Mouse (Mus musculus): ENCODE data around the gene Ncstn.

Gene Ncstn

DNA sequence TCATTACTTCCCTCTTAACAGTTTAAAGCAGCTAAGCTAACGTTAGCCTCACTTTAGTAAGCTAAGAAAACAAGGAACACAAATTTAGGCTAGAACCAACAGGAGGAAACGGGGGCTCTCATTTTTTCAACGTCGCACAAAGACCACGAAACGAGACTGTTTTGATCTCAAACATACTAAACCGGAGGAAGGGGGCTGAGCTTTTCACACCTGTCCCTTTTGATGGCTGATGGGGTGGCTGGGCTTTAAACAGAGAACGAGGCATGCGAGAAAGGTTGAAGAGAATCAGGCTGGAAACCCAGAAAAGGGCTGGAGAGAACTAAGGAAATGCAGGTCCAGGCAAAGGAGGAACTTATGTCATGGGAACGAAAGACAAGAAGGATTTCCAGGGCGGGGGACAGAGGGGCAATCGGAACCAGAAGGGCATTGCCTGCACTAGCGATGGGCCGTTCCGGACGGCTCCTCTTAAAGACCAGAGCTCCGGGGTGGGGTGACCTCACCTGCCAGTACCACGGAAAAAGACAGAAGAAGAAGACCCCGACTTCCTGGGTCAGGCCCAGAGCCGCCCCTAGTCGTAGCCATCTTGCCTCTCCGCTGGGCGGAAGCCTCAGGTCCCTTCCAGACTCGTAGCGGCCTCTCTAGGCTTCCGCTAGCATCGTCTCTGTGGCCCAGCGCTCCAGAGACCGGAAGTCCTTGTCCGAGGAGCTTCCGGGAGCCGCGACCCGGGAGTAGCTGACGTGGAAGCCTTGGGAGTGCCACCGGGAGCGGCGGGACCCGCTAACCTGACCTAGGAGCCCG, at the start of gene Ncstn, which contains the start of gene Copa:
TSS of gene Ncstn (minus strand) at position 695 of the 798 bp plus-strand sequence.
TSS of gene Copa (plus strand) at position 429 of the 798 bp plus-strand sequence.
- peak; percentile 94 for DNase-seq

DNA sequence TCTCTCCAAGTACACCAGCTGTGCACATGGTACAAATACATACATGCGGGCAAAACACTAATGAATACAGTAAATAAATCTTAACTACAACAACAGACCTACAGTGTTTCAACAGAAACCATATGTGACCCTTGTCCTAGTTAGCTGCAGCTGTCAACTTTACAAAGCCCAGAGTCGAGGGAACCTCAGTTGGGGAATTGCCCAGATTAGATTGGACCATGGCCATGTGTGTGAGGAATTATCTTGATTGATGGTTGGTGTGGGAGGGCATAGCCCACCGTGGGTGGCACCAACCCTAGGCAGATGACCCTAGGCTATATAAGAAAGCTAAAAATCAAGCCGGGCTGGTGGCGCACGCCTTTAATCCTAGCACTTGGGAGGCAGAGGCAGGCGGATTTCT, 49.7 kb upstream of the Ncstn start:
- no peak for DNase-seq

DNA sequence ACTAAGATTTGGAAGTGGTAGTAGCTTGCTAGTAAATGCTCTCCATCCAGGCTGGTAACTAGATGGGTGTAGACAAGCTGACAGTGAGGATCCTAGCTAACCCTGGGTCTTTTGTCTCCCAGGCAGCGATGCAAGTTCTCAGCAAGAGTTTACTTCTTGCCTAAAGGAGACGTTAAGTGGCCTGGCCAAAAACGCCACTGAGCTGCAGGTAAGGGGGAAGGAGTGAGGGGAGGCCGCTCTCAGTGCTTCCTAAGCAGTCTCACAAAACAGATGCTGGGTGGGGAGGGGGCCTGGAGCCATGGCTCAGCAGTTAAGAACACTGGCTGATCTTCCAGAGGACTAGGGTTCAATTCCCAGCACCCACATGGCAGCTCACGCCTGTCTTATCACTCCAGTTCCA, 47.2 kb upstream of the Ncstn start:
- no peak for DNase-seq

DNA sequence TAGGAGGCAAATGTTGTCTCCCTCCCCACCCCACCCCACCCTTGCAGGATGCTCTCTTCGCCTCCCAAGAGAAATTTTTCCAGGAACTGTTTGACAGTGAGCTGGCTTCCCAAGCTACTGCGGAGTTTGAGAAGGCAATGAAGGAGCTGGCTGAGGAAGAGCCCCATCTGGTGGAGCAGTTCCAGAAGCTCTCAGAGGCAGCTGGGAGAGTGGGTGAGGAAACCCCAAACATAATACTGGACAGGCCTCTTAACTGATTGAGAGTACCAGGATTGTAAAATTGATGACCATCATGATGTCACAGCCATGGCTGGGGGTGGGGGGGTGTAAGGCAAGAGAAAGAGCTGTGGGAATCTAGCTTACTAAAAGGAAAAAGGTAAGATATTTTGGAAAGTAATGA, 46.5 kb upstream of the Ncstn start:
- DNase-seq: no peak

DNA sequence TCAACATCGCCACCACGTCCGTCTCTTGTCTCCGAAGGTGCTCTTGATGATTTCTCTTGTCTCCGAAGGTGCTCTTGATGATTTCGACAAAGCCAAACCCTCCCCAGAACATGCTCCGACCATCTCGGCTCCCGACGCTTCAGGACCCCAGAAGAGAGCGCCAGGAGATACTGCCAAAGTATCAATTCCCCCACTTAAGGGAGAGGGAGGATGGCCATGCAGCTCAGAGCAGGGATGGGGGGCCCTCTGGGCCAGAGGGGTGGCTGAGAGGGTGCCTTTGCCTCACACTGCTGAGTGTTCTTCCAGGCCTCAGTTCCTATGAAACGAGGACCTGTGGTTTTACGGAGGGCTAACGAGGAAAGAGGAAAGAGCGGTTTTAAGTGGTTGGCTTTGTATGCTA, 46.0 kb upstream of the Ncstn start:
- DNase-seq: no peak

DNA sequence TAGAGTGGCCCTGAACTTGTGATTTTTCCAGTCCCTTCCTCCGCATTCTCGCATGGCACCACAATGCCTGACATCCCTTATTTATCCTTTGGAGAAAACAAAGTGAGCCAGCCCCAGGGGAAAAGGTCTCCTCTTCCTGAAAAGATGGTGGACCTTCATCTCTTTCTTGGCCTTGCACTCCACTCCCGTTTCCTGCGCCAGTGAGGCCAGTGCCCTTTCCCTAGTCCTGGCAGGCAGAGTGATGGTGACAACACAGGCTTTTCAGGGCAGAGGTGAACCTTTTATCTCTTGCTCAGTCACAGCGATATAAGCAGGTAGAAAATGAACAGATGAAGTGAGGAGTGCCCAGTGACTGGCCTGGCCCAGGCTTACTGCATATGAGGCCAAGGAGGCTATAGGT, 44.9 kb upstream of the Ncstn start:
- DNase-seq: peak; percentile 31

DNA sequence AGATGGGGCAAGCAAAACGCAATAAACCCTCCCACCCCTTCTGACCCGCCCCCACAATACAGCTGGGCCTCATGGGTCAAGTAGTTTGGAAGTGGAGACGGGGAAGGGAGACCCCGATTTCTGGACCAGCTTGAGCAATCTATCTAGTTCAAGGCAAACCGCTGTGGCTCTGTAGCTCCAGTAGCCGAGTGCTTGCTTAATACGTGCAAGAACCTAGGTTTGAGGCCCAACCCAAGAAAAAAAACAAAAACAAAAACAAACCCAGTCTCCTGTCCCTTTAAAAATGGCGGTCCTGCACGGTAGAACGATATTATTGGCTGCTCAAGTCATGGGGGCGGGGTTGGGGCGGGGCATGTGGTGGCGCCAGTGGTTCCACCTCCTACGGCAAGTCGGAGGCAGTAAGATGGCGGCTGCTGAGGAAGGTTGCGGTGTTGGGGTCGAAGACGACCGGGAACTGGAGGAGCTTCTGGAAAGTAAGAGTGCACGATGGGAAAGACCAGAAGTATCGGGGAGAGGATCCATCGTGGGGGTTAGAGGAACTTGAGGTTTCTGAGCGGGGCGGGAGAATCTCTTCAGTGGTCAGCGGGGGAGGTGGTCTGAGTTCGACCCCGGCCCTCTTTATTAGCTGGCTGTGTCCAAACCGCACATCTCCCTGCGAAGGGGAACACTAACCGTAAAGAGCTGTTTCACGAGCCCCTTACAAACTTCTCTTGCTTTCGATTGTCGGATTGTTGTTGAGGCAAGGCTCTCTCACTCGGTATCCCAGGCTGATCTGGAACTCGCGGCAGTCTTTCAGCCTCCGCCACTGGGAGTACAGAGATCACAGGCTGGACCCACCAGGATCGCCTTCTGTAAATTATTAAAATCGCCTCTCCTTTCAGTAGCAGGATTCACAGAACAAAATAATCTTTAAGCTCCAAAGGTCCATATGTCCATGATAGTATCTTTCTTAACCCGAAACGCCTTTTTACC, 44.1 kb upstream of the Ncstn start, which contains the start of gene Pex19:
TSS of gene Pex19 (plus strand) at position 380 of the 972 bp plus-strand sequence.
- peak; percentile 81 for DNase-seq

DNA sequence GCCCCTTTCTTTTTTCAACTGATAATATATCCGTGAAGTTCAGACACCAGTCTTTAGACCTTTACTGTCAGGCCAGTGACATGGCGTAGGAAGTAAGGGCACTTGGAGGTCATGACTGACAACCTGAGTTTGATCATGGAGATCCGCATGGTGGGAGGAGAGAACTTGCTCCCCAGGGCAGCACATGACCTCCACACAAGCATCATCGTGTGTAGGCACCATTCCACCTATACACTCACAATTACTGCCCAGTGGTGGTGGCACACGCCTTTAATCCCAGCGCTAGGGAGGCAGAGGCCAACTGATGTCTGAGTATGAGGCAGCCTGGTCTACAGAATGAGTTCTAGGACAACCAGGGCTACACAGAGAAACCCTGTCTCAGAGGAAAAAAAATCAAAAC, 42.0 kb upstream of the Ncstn start:
- no peak for DNase-seq

DNA sequence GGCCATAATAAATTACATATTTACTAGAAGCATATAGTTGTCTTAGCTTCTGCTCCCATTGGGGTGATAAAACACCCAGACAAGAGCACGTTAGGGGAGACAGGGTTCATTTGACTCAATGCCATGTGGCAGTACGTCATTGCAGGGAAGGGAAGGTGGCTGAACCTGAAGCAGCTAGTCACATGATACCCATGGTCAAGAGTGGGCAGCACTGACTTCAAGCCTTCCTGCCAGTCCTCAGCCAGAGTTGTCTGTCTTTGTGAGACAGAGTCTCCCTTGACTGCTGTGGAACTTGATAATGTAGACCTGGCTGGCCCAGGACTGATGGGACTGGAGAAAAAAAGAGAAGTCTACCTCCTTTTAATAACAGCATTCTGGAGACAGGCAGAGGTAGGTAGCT, 40.1 kb upstream of the Ncstn start:
- DNase-seq: no peak

DNA sequence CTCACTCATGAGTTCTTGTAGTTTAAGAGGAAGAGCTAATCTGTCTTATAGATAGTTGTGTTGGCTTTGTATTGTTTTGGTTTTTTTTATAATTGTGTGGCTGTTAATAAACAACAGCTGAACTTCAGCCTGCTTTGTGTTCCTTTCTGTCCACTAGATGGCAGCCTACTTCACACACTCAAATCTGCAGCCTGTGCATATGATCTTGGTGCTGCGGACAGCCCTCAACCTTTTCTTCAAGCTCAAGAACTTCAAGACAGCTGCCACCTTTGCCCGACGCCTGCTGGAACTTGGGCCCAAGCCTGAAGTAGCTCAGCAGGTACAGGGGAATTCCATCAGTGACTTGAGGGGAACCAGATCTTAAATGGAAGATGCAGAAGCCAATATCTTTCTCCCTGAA, 37.1 kb upstream of the Ncstn start:
- peak; percentile 40 for DNase-seq

DNA sequence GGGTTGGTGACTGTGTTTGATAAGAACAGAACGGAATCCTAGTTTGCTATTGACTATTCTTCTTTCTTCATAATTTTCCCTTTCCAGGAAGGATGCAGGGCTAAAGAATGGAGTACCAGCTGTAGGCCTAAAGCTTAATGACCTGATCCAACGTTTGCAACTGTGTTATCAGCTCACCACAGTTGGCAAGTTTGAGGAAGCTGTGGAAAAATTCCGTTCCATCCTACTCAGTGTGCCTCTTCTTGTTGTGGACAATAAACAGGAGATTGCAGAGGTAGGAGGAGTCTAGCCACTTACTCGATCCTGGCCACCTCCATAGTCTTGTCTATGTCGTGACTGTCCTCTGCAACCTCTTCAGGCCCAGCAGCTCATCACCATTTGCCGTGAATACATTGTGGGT, 36.5 kb upstream of the Ncstn start:
- no peak for DNase-seq

DNA sequence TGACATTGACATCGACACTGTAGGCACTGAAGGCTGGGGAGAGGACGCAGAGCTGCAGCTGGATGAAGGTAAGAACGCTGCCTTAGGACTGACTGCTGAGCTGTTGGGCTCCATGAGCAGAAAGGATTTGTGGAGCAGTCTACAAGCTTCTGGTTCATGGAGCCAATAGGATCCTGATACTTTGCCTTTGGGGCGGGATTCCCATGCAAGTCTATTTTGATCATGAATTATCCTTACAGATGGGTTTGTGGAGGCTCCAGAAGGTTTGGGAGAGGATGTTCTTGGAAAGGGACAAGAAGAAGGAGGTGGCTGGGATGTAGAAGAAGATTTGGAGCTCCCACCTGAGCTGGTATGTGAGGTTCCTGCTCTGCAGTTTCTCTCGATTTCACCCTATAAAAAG, 34.4 kb upstream of the Ncstn start:
- DNase-seq: no peak

DNA sequence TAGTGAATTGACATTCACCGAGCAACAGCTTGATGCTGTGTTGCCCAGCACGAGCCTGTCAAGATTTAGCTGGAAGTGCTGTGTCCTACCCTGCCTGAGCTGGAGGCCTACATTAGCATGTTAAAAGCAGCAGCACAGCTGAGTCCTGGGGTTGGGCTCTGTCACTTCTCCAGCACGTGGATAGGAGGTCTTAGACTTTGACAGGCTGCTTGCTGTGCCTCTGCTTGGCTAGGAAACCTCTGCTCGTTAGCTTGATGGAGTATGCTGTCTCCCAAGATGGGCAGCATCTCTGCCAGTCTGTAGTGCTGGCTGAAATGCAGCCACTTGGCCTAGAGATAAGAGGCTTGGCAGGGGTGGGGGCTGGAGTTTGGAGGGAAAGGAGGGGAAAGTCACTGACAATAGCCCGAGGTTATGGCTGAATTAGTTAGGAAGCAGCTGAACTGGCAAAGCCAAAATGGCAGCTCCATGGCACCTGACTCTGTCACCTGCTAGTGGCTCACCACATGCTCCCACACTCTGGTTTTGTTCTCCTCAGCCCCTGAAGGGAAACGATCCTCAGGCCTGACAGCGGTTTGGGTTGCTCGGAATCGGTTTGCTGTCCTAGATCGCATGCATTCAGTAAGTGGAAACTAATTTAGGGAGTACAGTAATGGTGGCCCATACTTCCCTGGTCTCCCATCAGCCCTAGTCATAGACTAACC, 25.3 kb upstream of the Ncstn start:
- no peak for DNase-seq

DNA sequence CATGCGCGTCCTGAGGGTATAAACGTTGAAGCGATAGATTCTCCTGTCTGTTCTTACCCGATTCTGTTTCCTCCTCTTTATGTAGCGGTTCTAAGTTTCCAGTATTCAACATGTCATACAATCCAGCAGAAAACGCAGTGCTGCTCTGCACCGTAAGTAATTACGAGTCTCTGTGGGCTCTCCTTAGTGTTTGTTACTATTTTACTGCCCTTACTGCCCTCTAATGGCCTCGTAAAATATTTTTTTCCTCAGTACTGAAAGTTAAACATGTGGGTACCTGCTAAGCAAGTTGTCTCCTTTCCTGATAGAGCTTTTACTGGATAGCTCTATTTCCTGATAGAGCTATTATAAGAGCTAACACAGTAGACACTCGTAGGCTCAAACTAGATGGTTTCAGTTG, 22.5 kb upstream of the Ncstn start:
- no peak for DNase-seq

DNA sequence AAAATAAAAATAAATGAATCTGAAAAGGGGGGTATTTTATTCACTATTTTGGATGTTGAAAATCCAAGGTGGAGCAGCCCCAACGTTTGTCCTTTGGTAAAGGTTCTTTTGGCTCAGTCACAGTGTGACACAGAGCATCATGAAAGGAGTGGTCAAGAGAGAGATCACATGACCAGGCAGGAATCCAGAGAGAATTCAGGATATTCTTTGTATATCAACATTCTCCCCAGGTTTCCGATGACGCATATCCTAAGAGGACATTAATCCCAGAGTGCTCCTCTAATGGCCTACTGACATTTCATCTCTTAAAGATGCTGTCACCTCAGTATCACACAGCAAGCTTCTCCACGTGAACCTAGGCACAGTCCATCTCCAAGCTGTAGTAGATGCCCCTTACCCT, 21.0 kb upstream of the Ncstn start:
- no peak for DNase-seq

DNA sequence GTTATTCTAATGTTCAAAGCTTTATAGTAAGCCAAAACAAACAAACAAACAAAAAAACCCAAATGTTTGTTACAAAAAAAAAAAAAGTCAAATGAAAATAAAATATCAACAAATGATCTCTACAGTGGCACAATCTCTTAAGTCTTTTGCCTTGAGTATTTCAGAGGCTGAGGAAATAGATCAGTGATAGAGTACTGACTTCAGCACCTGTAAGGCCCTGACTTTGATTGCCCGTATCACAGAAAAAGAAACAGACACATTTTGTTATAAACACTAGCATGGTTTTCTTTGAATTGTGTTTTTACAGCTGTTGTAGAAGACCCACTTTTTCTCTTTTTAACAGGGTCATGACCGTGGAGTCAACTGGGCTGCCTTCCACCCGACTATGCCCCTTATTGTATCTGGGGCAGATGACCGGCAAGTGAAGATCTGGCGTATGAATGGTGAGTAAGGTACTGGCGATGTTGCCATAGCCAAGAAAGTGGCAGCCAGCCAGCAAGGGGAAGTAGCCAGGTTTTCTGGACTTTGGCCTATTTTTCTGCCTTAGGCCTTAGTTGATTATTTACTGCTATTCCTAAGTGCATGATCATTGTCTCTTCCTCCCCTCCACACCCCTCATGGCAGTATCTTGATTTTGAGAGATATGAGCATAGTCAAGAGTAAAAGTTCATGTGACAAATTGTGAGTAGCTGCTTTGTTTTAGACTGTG, 16.9 kb upstream of the Ncstn start:
- peak; percentile 86 for DNase-seq

DNA sequence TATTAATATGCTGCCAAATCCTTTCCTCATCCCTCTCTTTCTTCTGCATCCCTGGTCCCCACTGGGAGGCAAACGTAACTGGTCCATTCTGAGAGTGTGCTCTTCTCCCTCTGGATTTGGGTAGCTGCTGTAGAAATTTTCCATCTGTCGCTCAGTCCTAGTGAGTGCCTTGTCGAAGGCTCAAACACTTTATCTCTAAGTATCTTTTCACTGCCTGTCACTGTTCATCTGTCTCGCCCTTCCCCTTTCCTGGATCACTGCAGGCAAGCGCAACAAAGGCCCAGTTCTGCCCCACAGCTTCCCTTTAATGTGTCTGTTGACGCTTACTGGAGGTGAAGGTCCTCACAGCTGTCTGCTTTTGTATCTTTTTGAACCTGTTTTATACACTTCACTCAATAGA, 12.6 kb upstream of the Ncstn start:
- no peak for DNase-seq

DNA sequence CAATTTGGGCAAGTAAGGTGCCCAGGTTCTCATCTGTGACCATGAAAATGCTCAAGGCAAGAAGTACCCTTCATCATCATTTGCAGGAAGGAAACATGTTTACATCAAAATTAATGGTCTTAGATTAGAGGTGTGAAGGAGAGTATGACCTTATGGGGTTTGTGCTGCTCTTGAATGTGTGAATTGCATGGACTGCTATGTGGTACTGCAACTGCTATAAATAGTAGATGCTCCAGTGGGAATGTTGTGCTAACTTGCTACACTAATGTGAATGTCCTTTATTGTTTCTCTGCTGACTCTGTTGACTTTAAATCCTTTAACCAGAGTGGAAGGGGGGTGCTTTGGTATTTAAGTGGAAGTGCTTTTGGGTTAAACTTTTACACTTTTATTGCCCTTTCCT, 11.7 kb upstream of the Ncstn start:
- DNase-seq: no peak

DNA sequence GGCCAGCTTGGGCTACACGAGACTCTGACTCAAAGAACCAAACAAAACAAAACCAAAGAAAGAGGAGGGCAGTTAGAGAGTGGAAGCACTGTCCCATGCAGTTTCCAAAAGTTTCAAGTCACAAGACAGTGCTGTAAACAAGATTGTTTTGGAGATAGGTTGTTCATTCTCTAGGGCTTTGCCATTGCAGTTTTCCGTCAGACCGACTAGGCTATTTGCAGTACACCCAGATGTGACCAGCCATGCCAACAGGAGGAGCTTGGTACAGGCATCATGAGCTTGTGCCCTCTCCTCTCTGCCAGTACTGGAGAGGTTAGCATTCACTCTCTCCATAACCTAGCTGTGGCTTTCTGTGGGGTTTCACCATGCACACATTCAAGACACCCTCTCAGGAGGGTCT, 10.9 kb upstream of the Ncstn start:
- DNase-seq: peak; percentile 63

DNA sequence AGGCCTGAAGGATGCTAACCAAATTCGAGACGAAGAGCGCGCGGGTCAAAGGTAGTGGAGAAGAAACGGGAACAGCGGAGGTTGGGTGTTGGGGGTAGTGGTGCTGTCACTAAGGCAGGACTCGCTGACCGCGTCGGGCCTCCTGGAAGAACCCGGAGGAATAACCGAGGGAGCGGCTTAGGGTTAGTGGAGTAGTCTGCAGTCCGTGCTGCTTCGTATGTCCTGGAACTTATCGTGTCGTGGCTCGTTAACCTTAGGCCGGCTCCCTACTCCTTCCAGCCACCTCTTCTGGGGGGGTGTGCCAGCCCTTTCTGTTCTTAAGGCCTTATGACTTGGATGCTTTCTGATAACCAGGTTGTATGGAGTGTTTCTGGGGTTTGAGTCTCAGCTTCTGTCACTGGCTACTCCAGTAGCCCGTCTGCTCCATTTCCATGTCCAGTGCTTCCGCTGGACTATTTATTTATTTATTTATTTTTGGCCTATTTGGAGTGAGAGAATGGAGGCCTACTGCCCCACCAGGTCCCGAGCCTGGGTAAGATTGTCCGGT, 377 bp upstream of the Ncstn start:
- DNase-seq: no peak

DNA sequence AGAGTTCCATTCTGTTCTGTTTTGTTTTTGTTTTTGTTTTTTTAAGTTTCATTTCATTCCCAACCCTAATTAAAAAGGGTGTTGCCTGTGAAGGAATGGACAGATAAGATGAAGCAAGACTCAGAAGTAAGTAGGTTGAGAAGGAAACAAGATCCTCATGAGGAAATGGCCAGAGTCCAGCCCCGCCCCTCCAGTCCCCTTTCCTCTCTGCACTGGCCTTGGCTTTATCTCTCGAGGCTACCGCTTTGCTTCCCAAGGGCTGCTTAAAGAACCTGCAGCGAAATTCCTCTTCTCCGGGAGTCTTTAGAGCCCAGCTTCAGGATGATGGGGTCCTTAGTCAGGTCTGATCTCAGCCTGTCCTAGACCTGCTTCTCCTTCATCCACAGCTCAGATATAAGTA, 4.6 kb downstream of the Ncstn start:
- no peak for DNase-seq

DNA sequence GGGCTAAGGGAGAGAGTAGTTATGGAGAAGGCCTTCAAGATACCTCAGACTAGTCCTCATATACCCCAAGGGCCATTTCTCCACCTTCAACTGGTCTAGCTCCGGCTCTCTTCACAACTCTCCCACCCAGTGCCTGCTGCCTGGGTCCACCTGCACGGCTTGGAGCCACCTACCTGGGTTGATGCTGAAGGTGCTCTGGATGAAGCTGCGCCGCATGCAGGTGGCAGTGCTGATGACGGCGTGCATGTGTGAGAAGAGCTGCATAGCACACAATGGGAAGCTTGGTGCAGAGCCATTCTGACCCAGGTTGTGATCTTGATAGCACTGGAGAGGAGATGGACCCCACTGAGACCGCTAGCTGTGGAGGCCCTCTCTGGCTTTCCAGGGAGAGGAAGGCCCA, 10.0 kb downstream of the Ncstn start:
- DNase-seq: no peak

Measured in kidney, adult 18-20 months (tissue).